Mouse (Mus musculus): ENCODE results near the gene Tctex1d2. TPM values are rescaled to one million over a fixed set of nuclear protein-coding genes. Genes with fewer than 3 reads are reported as not detected.
A peak's percentile ranks its signal among the peaks of the same experiment; 100 is the strongest.

Gene Tctex1d2
- total RNA-seq, 2 experiments from 2014 or later = 11.8 to 14.3 TPM

GRCm38 (mm10) chr16:32401335-32401965, 18.1 kb upstream of the Tctex1d2 start:
- Histone ChIP-seq H3K4me3 (no peak overlapping the region), H3K27ac (no peak overlapping the region)
- TF ChIP-seq CTCF (conservative IDR thresholded peaks at IDR 0.05) = no peak
- DNase-seq (ENCODE audit: low spot score in 2 of 2) = no peak

DNA sequence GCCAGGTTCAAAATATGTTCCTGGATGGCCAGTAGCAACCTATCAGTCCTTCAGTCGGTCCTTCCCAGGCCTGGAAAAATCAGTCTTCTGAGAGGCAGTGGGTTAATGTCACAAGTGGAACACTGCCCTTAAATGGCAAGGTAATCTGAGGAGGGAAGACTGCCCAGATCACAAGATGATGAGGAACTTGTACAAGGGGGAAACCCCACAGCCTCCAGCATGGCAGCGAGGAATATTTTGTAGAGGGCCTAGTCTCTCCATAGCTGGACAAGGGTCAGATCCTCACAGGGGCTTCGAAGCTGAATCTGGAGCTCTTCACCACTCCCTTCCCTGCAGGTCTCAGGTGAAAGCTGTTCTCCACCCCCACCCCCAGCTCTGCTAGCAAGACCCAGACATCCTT, 16.7 kb upstream of the Tctex1d2 start:
- Histone ChIP-seq H3K27ac (no peak overlapping the region), H3K4me3 (no peak overlapping the region)
- no peak for DNase-seq (ENCODE audit: low spot score in 2 of 2)
- TF ChIP-seq CTCF (conservative IDR thresholded peaks at IDR 0.05) = no peak

- no peak for DNase-seq (ENCODE audit: low spot score in 2 of 2)
These were observed 13.8 kb upstream of the Tctex1d2 start for GRCm38 (mm10) chr16:32405716-32406115.

DNA sequence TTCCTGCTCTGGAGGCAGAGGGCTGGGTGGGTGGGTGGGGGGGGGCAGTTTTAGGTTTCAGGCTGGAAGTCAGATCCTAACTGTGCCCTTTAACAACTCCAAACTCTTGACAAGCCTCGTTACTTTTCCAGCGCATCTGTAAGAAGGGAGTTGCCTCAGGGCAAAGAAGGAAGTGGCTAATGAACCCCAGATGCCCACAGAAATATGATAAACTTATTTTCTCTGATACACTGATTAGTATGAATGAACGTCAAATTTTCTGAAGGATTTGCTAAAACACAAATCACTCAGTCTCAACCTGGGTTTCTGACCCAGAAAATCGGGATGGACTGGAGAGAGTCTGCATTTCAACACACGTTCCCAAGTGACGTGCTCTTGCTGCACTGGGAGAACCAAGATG, 12.8 kb upstream of the Tctex1d2 start:
- Histone ChIP-seq H3K4me3 (no peak overlapping the region), H3K27ac (no peak overlapping the region)
- no peak for DNase-seq (ENCODE audit: low spot score in 2 of 2)
- no peak for TF ChIP-seq CTCF (conservative IDR thresholded peaks at IDR 0.05)

More at GRCm38 (mm10) chr16:32405716-32406115, 13.8 kb upstream of the Tctex1d2 start:
- no peak for TF ChIP-seq CTCF (conservative IDR thresholded peaks at IDR 0.05)
- Histone ChIP-seq H3K27ac (no peak overlapping the region), H3K4me3 (no peak overlapping the region)

DNA sequence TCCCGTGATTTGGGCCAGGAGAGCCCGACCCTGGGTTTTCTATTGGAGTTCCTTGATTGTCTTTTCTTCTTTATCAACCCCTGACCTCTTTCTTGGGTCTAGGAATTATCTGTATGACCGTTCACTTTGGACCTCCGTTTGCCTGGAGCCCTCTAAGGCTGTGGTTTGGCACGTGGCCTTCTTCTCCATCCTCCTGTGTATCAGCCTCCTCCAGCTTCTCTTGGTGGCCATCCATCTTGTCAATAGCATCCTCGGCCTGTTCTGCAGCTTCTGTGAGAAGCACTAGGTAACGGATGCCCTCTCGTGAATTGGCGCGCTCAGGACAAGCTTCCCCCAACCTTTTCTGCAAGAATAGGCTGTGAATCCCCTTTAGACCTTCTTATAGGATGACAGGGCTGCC, 11.8 kb upstream of the Tctex1d2 start:
- DNase-seq (ENCODE audit: low spot score in 2 of 2) = no peak
- no peak for TF ChIP-seq CTCF (conservative IDR thresholded peaks at IDR 0.05)
- no peak overlapping the region for H3K27ac ChIP-seq
- no peak overlapping the region for H3K4me3 ChIP-seq

GRCm38 (mm10) chr16:32417457-32417856, 2.0 kb upstream of the Tctex1d2 start:
- no peak overlapping the region for H3K27ac ChIP-seq
- H3K4me3 ChIP-seq = no peak overlapping the region
- no peak for TF ChIP-seq CTCF (conservative IDR thresholded peaks at IDR 0.05)
- DNase-seq (ENCODE audit: low spot score in 2 of 2) = no peak

DNA sequence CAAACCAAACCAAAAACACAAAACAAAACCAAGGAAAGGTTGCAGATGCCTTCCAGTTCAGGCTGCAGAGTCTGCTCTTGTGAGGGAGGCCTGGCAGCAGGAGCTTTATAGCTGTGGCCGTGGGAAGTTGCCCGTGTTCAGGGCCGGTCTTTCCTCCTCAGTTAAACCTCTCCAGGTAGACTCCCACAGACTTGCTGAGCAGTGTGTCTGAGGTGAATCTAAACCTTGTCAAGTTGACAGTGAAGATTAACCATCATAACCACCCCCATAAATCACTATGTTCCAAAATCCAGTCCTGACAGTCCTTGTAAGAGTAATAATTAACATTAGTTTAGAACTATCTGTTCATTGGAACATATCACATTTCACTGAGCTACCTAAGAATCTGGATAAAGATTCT, 8.0 kb downstream of the Tctex1d2 start:
- DNase-seq (ENCODE audit: low spot score in 2 of 2) = no peak
- Histone ChIP-seq H3K27ac (no peak overlapping the region), H3K4me3 (no peak overlapping the region)
- TF ChIP-seq CTCF (conservative IDR thresholded peaks at IDR 0.05) = no peak

- H3K4me3 ChIP-seq = peak within 1 kb of the TSS; percentile 87
- peak; percentile 87 to 89 for DNase-seq (ENCODE audit: low spot score in 2 of 2)
- H3K27ac ChIP-seq = peak within 1 kb of the TSS; percentile 93
- peak; percentile 62 for TF ChIP-seq CTCF (conservative IDR thresholded peaks at IDR 0.05)
These were observed 11.1 kb downstream of the Tctex1d2 start, which contains the start of gene Pcyt1a for GRCm38 (mm10) chr16:32430474-32431046. Gene Pcyt1a, plus strand, starts transcription at chr16:32430921.

- Histone ChIP-seq H3K4me3 (peak overlapping the region; percentile 87), H3K27ac (peak overlapping the region; percentile 93)
- TF ChIP-seq CTCF (conservative IDR thresholded peaks at IDR 0.05) = no peak
- DNase-seq (ENCODE audit: low spot score in 2 of 2) = no peak
These were observed 11.6 kb downstream of the Tctex1d2 start for GRCm38 (mm10) chr16:32431047-32431591.

- TF ChIP-seq CTCF (conservative IDR thresholded peaks at IDR 0.05) = no peak
- Histone ChIP-seq H3K27ac (no peak overlapping the region), H3K4me3 (peak overlapping the region; percentile 87)
- no peak for DNase-seq (ENCODE audit: low spot score in 2 of 2)
These were observed 12.4 kb downstream of the Tctex1d2 start for GRCm38 (mm10) chr16:32431926-32432325.

GRCm38 (mm10) chr16:32433138-32433537, 13.6 kb downstream of the Tctex1d2 start:
- Histone ChIP-seq H3K4me3 (no peak overlapping the region), H3K27ac (no peak overlapping the region)
- DNase-seq (ENCODE audit: low spot score in 2 of 2) = no peak
- TF ChIP-seq CTCF (conservative IDR thresholded peaks at IDR 0.05) = no peak

GRCm38 (mm10) chr16:32434066-32434465, 14.6 kb downstream of the Tctex1d2 start:
- H3K4me3 ChIP-seq = no peak overlapping the region
- no peak for TF ChIP-seq CTCF (conservative IDR thresholded peaks at IDR 0.05)
- no peak overlapping the region for H3K27ac ChIP-seq
- no peak for DNase-seq (ENCODE audit: low spot score in 2 of 2)

DNA sequence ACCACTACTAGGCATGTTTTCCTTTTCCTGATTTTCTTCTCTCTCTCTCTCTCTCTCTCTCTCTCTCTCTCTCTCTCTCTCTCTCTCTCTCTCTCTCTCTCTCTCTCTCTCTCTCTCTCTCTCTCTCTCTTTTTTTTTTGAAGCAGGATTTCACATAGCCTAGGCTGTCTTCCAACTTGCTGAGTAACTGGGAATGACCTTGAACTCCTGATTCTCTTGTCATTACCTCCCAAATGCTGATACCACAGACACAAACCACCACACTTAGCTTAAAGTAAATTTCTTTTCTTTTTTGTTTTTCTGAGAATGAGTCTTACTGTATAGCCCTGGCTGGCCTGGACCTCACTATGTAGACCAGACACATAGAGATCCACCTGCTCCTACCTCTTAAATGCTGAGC, 15.2 kb downstream of the Tctex1d2 start:
- no peak overlapping the region for H3K27ac ChIP-seq
- no peak for DNase-seq (ENCODE audit: low spot score in 2 of 2)
- no peak overlapping the region for H3K4me3 ChIP-seq
- no peak for TF ChIP-seq CTCF (conservative IDR thresholded peaks at IDR 0.05)

DNA sequence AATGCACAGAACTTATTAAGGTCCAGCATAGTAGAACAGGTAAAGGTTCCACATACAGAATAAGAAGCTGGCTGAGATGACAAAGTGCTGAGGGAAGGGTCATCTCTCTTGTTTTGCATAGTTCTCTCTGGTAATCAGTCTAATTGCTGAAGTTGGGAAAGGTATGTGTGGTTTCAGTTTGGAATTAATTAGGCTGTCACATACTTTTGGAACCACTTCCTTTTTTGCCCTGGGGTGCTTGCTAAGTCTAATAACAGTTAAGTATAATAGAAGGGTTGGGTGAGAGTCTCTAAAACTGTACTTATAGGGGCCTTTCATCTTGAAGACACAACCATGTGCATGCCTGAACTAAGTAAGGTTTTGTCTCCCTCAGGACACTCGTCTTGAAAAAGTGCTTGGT, 17.2 kb downstream of the Tctex1d2 start:
- DNase-seq (ENCODE audit: low spot score in 2 of 2) = no peak
- H3K4me3 ChIP-seq = no peak overlapping the region
- H3K27ac ChIP-seq = no peak overlapping the region
- no peak for TF ChIP-seq CTCF (conservative IDR thresholded peaks at IDR 0.05)
